ENCODE assay signal across 16 mouse cellular contexts in genomic region chr9:67276446-67276845, GRCm38 (mm10).
"Had no signal": no experiment of that assay in that cellular context is flagged by ENCODE, and none has a peak within 500 bp of the region (broad histone marks: within the 10 kb centered on the region; RNA-seq: fewer than 3 reads in every experiment).

No protein-coding gene starts in this region.

- DNase-seq: kidney, adult 18-20 months; kidney, postnatal 10 days; kidney, postnatal 4 days; lung, embryonic 14.5 days; lung, postnatal 10 days; retina, postnatal 1 day; thymus, postnatal 14 days had no signal

- H3K27me3 ChIP-seq: limb, embryonic 15.5 days; midbrain, embryonic 15.5 days; neural tube, embryonic 13.5 days had no signal

- H3K4me3 ChIP-seq: layer of hippocampus, adult 2 months; left cerebral cortex, adult 2 months; limb, embryonic 15.5 days; liver, embryonic 12.5 days; megakaryocyte, embryonic 14.5 days; midbrain, embryonic 15.5 days; neural tube, embryonic 13.5 days had no signal

- H3K36me3 ChIP-seq: liver, embryonic 12.5 days; midbrain, embryonic 15.5 days; neural tube, embryonic 13.5 days had no signal

- H3K4me1 ChIP-seq: liver, embryonic 12.5 days; megakaryocyte, embryonic 14.5 days; midbrain, embryonic 15.5 days; neural tube, embryonic 13.5 days had no signal

- H3K27ac ChIP-seq: hindbrain, postnatal 0 days; layer of hippocampus, adult 2 months; left cerebral cortex, adult 2 months; limb, embryonic 15.5 days; liver, embryonic 12.5 days; macrophage; midbrain, embryonic 15.5 days; neural tube, embryonic 13.5 days had no signal
